Mouse (Mus musculus) limb, embryonic 14.5 days (tissue): ENCODE data around the gene Gucy2g. TPM values are rescaled to one million over a fixed set of nuclear protein-coding genes. Genes with fewer than 3 reads are reported as not detected.

ENCODE experiments used
- ATAC-seq: fragments of 200-750 bp; cut with Nextera tagmentation; 2 replicates; pipeline ENCODE4 v1.8.0; 2017; ENCODE audit warnings: low read depth, moderate number of reproducible peaks, moderate TSS enrichment; ENCODE audit not compliant: low FRiP score
- DNase-seq: peaks from one replicate; pipeline ENCODE4 v3.0.0-alpha.2; 2015; ENCODE audit warnings: low spot score
- H3K27ac ChIP-seq: fragments of 300-500 bp; sonication (generic); replicated peaks from 2 replicates; pipeline ENCODE4 v1.5.1; 2014; ENCODE audit warnings: low read depth, mild to moderate bottlenecking, low read length, moderate library complexity, mixed read lengths
- H3K27me3 ChIP-seq: fragments of 300-500 bp; sonication (generic); 2 replicates; pipeline ENCODE4 v1.6.1; 2014; ENCODE audit warnings: low read length, mixed read lengths; ENCODE audit not compliant: control insufficient read depth, insufficient read depth
- H3K36me3 ChIP-seq: fragments of 300-500 bp; sonication (generic); 2 replicates; pipeline ENCODE4 v1.6.1; 2014; ENCODE audit warnings: mild to moderate bottlenecking, low read length, moderate library complexity, mixed read lengths; ENCODE audit not compliant: control insufficient read depth, insufficient read depth
- H3K4me1 ChIP-seq: fragments of 300-500 bp; sonication (generic); 2 replicates; pipeline ENCODE4 v1.6.1; 2014; ENCODE audit warnings: antibody characterized with exemption, low read length, mixed read lengths; ENCODE audit not compliant: control insufficient read depth, insufficient read depth
- H3K4me2 ChIP-seq: fragments of 300-500 bp; sonication (generic); replicated peaks from 2 replicates; pipeline ENCODE4 v1.6.1; 2014; ENCODE audit warnings: low read depth, mild to moderate bottlenecking, low read length, moderate library complexity; ENCODE audit not compliant: severe bottlenecking
- H3K4me3 ChIP-seq: fragments of 300-500 bp; sonication (generic); replicated peaks from 2 replicates; pipeline ENCODE4 v1.5.1; 2014; ENCODE audit warnings: low read length
- H3K9ac ChIP-seq: fragments of 300-500 bp; sonication (generic); 2 replicates; pipeline ENCODE4 v1.6.1; 2014; ENCODE audit warnings: mild to moderate bottlenecking, low read depth, low read length, moderate library complexity; ENCODE audit not compliant: severe bottlenecking
- H3K9me3 ChIP-seq: fragments of 300-500 bp; sonication (generic); 2 replicates; pipeline ENCODE4 v1.6.1; 2016; ENCODE audit warnings: low read length; ENCODE audit not compliant: control insufficient read depth
- POLR2A ChIP-seq: fragments of 200-500 bp; IDR thresholded peaks from 2 replicates; pipeline ENCODE4 v1.8.0; 2012; ENCODE audit warnings: inconsistent platforms, mild to moderate bottlenecking, moderate library complexity, borderline replicate concordance; ENCODE audit not compliant: insufficient read depth, insufficient read length; ENCODE audit errors: extremely low read depth
- WGBS: fragments of 180-500 bp; shearing (Covaris S2); extraction: QIAGEN DNeasy Blood & Tissue Kit; methylation state at CpG from one replicate; pipeline ENCODE4 v1.1.7; 2014; 5-methylcytosine and 5-hydroxymethylcytosine counted together
- polyA plus RNA-seq, 2 experiments: library from polyadenylated mRNA; depleted of rRNA in 1 of 2; stranded (reverse) in 1 of 2; unstranded in 1 of 2; fragments of >200 nt; fragmentation: Nextera tagmentation in 1 of 2; extraction: Ambion mirVana in 1 of 2; gene quantifications; 2 replicates each; pipeline versions ENCODE4 v1.2.1 to v1.2.3; 2012 to 2014

Gucy2g gene
- polyA plus RNA-seq, 2 experiments = 0.11 TPM; not detected in 1

DNA sequence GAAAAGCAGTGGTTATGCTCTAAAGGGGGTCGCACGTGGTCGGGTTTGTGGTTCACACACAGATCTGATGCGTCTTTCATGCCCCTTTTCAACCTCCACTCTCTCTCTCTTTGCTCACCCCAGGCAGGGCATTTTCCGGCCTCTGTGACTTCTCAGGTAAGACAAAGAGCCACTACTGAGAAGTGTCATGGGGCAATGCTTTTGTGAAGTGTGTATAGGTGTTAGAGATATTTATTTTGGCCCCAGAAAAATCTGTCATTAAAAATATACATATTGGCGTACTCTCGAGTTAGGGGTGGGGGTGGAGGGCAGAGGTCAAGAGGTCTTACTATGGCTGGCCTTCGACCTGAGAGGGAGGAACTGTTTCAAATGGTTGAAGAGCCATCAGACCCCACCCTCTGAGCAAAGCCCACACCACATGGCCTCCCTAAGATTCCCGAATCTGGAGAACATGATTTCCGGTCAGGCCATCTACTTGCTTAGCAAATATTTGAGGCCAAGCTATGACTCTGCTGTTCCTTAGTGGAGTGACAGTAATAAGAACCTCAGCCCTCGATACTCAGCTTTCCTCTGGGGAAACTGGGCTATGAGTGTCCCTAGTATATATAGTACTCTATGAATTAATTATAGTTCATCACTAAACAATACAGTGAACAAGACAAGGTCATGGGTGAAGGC lies 47.2 kb downstream of the Gucy2g start:
- ATAC-seq = no peak
- Histone ChIP-seq H3K27ac (no peak overlapping the region), H3K27me3 (no peaks in the 10 kb centered on the region), H3K4me1 (no peaks in the 10 kb centered on the region), H3K9ac (no peak overlapping the region), H3K9me3 (no peaks in the 10 kb centered on the region), H3K36me3 (no peaks in the 10 kb centered on the region), H3K4me2 (no peak overlapping the region), H3K4me3 (no peak overlapping the region)
- no peak for DNase-seq
- WGBS = 77% methylated on average over 11 of the region's 11 CpGs
- TF ChIP-seq POLR2A = no peak

DNA sequence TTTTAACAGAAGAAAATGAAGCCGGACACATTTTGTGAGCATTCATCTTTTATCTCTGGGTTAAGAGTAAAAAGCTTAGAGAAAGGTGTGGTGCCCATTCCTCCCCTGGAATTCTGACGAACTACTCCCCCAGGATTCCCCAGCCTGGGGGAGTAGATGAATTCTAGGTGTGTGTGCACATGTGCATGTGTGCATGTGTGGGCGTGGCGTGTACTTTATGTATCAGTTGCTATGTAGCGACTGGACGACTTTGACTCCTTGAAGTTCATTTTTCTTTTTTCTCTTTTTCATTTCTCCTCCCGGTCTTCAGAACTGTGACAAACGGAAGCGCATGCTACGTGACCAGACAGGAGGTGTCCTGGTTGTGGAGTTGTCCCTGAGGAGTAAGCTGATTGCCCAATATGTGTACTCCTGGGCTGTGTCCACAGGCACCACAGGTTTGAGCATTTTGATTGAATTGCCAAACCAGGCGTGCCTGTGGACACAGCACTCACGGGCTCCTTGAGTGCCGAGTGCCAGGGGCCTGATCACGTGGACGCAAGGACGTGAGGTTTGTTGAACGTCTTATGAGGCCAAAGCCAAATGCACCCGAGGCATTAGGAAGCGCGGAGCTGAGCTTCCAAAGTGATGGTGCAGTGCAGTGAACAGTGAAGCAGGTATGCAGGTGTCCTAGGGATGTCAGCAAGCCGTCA lies 48.6 kb downstream of the Gucy2g start:
- Histone ChIP-seq H3K27me3 (no peaks in the 10 kb centered on the region), H3K27ac (no peak overlapping the region), H3K9me3 (no peaks in the 10 kb centered on the region), H3K4me2 (no peak overlapping the region), H3K4me1 (no peaks in the 10 kb centered on the region), H3K9ac (no peak overlapping the region), H3K36me3 (no peaks in the 10 kb centered on the region), H3K4me3 (no peak overlapping the region)
- DNase-seq (no peak), ATAC-seq (no peak)
- no peak for TF ChIP-seq POLR2A
- 85% methylated on average over 21 of the region's 21 CpGs for WGBS

DNA sequence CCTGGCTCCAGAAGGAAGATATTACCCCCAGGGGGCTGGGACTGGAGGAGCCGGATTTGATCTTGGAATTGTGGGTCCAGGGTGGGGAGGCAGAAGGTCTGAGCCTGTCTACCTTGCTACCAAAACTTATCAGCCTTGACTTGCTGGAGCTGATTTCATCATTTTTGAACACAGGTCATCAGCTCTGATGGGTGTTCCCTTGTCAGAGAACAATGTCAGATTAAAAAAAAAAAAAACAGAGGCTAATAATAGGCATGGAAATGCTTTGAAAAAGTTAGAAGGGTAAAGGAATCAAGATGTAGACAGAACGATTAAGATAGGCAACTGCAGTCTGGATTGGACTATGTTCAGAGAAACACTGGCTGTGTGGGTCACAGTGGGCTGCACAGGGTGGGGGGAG lies 49.4 kb downstream of the Gucy2g start:
- WGBS = 71% methylated on average over 2 of the region's 2 CpGs
- DNase-seq (no peak), ATAC-seq (no peak)
- Histone ChIP-seq H3K27me3 (no peaks in the 10 kb centered on the region), H3K27ac (no peak overlapping the region), H3K9ac (no peak overlapping the region), H3K4me3 (no peak overlapping the region), H3K36me3 (no peaks in the 10 kb centered on the region), H3K9me3 (no peaks in the 10 kb centered on the region), H3K4me2 (no peak overlapping the region), H3K4me1 (no peaks in the 10 kb centered on the region)
- no peak for TF ChIP-seq POLR2A

DNA sequence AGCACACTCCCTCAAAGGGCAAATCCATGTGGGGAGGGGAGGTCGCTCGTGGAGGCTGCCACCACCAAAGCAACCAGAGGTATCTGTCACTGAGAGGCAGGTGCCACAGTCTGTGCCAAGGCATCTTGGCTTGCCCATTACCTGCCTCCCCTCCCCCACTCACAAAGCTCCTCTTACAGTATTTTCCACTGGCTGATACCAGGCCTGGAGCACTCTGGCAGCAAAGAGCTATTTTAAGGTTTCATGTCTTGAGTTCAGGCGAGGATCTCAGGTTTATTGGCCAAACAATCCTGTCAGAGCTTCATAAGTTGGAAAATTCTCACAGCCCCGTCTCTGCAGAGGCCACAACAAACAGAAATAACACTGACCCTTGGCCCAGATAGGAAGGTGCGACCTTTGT lies 51.0 kb downstream of the Gucy2g start:
- H3K4me2 ChIP-seq = no peak overlapping the region
- no peaks in the 10 kb centered on the region for H3K36me3 ChIP-seq
- H3K9ac ChIP-seq = no peak overlapping the region
- no peak for DNase-seq
- no peaks in the 10 kb centered on the region for H3K27me3 ChIP-seq
- H3K4me1 ChIP-seq = no peaks in the 10 kb centered on the region
- no peak for TF ChIP-seq POLR2A
- no peak overlapping the region for H3K27ac ChIP-seq
- H3K9me3 ChIP-seq = no peaks in the 10 kb centered on the region
- 78% methylated on average over 5 of the region's 5 CpGs for WGBS
- ATAC-seq = no peak
- no peak overlapping the region for H3K4me3 ChIP-seq

DNA sequence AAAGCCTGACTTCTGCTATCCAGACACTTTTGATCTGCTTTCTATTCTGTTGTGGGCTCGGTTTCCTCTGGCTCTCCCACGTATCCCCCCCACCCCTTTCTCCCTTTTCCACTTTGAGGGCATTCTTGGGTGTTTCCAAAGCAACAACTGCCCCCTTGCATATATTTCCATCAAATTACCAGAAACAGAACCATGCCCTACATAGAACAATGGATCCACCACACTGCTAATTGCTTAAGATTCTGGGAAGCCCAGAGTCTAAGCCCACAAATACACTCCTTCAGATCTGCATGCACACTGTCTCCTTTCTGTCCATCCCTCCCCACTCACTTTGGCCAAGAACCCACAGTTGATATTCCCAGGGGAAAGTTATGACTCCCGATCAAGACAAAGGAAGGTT lies 55.4 kb downstream of the Gucy2g start:
- TF ChIP-seq POLR2A = no peak
- Histone ChIP-seq H3K27ac (no peak overlapping the region), H3K4me1 (no peaks in the 10 kb centered on the region), H3K27me3 (no peaks in the 10 kb centered on the region), H3K9me3 (no peaks in the 10 kb centered on the region), H3K4me3 (no peak overlapping the region), H3K36me3 (no peaks in the 10 kb centered on the region), H3K9ac (no peak overlapping the region), H3K4me2 (no peak overlapping the region)
- DNase-seq = no peak
- no peak for ATAC-seq
- WGBS = 63% methylated on average over 3 of the region's 3 CpGs

DNA sequence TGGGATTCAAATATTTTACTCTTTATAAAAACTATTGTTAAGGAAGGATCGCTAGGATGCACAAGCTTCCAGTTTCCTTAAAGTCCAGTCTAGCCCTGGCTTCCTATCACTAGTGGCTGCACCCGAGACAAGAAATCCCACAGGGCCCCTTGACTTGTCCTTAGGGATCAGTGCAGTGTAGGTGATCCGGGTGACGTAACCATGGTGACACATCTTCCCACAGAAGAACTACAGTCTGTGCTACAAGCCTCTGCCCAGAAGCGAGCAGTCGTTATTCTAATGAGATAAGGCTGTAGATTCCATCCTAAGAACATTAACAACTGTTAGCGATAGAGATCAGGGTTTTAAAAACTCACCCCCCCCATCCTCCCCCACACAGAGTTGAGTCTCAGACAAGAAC lies 56.0 kb downstream of the Gucy2g start:
- no peak for TF ChIP-seq POLR2A
- DNase-seq = no peak

More for the DNA sequence above, 56.0 kb downstream of the Gucy2g start:
- Histone ChIP-seq H3K9ac (no peak overlapping the region), H3K4me3 (no peak overlapping the region), H3K36me3 (no peaks in the 10 kb centered on the region), H3K27me3 (no peaks in the 10 kb centered on the region), H3K9me3 (no peaks in the 10 kb centered on the region), H3K4me2 (no peak overlapping the region), H3K27ac (no peak overlapping the region), H3K4me1 (no peaks in the 10 kb centered on the region)
- WGBS = 75% methylated on average over 7 of the region's 7 CpGs
- no peak for ATAC-seq
